Mouse (Mus musculus) ES-E14 (cell line): ENCODE results near the gene Ruvbl1.

Source experiments
- CHD2 ChIP-seq: IDR thresholded peaks from 2 replicates; pipeline ENCODE4 v1.6.1; 2014; ENCODE audit warnings: mild to moderate bottlenecking, low read depth, low read length, inconsistent platforms
- MAFK ChIP-seq: IDR thresholded peaks from 2 replicates; pipeline ENCODE4 v1.6.1; 2014; ENCODE audit warnings: mild to moderate bottlenecking, low read depth, low read length, inconsistent platforms; ENCODE audit not compliant: insufficient read depth
- ZC3H11A ChIP-seq: IDR thresholded peaks from 2 replicates; pipeline ENCODE4 v1.6.1; 2012; ENCODE audit warnings: low read depth, mild to moderate bottlenecking, inconsistent platforms, low read length, borderline replicate concordance
- ZNF384 ChIP-seq: IDR thresholded peaks from 2 replicates; pipeline ENCODE4 v1.6.1; 2012; ENCODE audit warnings: low read depth, low read length, inconsistent platforms

- TF ChIP-seq ZC3H11A (no peak), MAFK (no peak), ZNF384 (no peak), CHD2 (no peak)
These were observed 49.0 kb upstream of the Ruvbl1 start for GRCm38 (mm10) chr6:88416130-88416758.
